Mouse (Mus musculus) limb, embryonic 14.5 days (tissue): Measurements from ENCODE around the gene Col7a1. TPM values are rescaled to one million over a fixed set of nuclear protein-coding genes. Genes with fewer than 3 reads are reported as not detected.

Source experiments
- ATAC-seq: fragments of 200-750 bp; cut with Nextera tagmentation; 2 replicates; pipeline ENCODE4 v1.8.0; 2017; ENCODE audit warnings: low read depth, moderate number of reproducible peaks, moderate TSS enrichment; ENCODE audit not compliant: low FRiP score
- DNase-seq: peaks from one replicate; pipeline ENCODE4 v3.0.0-alpha.2; 2015; ENCODE audit warnings: low spot score
- H3K27ac ChIP-seq: fragments of 300-500 bp; sonication (generic); replicated peaks from 2 replicates; pipeline ENCODE4 v1.5.1; 2014; ENCODE audit warnings: low read depth, mild to moderate bottlenecking, low read length, moderate library complexity, mixed read lengths
- H3K27me3 ChIP-seq: fragments of 300-500 bp; sonication (generic); 2 replicates; pipeline ENCODE4 v1.6.1; 2014; ENCODE audit warnings: low read length, mixed read lengths; ENCODE audit not compliant: control insufficient read depth, insufficient read depth
- H3K36me3 ChIP-seq: fragments of 300-500 bp; sonication (generic); 2 replicates; pipeline ENCODE4 v1.6.1; 2014; ENCODE audit warnings: mild to moderate bottlenecking, low read length, moderate library complexity, mixed read lengths; ENCODE audit not compliant: control insufficient read depth, insufficient read depth
- H3K4me1 ChIP-seq: fragments of 300-500 bp; sonication (generic); 2 replicates; pipeline ENCODE4 v1.6.1; 2014; ENCODE audit warnings: antibody characterized with exemption, low read length, mixed read lengths; ENCODE audit not compliant: control insufficient read depth, insufficient read depth
- H3K4me2 ChIP-seq: fragments of 300-500 bp; sonication (generic); replicated peaks from 2 replicates; pipeline ENCODE4 v1.6.1; 2014; ENCODE audit warnings: low read depth, mild to moderate bottlenecking, low read length, moderate library complexity; ENCODE audit not compliant: severe bottlenecking
- H3K4me3 ChIP-seq: fragments of 300-500 bp; sonication (generic); replicated peaks from 2 replicates; pipeline ENCODE4 v1.5.1; 2014; ENCODE audit warnings: low read length
- H3K9ac ChIP-seq: fragments of 300-500 bp; sonication (generic); 2 replicates; pipeline ENCODE4 v1.6.1; 2014; ENCODE audit warnings: mild to moderate bottlenecking, low read depth, low read length, moderate library complexity; ENCODE audit not compliant: severe bottlenecking
- H3K9me3 ChIP-seq: fragments of 300-500 bp; sonication (generic); 2 replicates; pipeline ENCODE4 v1.6.1; 2016; ENCODE audit warnings: low read length; ENCODE audit not compliant: control insufficient read depth
- POLR2A ChIP-seq: fragments of 200-500 bp; IDR thresholded peaks from 2 replicates; pipeline ENCODE4 v1.8.0; 2012; ENCODE audit warnings: inconsistent platforms, mild to moderate bottlenecking, moderate library complexity, borderline replicate concordance; ENCODE audit not compliant: insufficient read depth, insufficient read length; ENCODE audit errors: extremely low read depth
- WGBS: fragments of 180-500 bp; shearing (Covaris S2); extraction: QIAGEN DNeasy Blood & Tissue Kit; methylation state at CpG from one replicate; pipeline ENCODE4 v1.1.7; 2014; 5-methylcytosine and 5-hydroxymethylcytosine counted together
- polyA plus RNA-seq, 2 experiments: library from polyadenylated mRNA; depleted of rRNA in 1 of 2; stranded (reverse) in 1 of 2; unstranded in 1 of 2; fragments of >200 nt; fragmentation: Nextera tagmentation in 1 of 2; extraction: Ambion mirVana in 1 of 2; gene quantifications; 2 replicates each; pipeline versions ENCODE4 v1.2.1 to v1.2.3; 2012 to 2014

Col7a1 gene
- polyA plus RNA-seq, 2 experiments = 25.9 to 44.6 TPM

DNA sequence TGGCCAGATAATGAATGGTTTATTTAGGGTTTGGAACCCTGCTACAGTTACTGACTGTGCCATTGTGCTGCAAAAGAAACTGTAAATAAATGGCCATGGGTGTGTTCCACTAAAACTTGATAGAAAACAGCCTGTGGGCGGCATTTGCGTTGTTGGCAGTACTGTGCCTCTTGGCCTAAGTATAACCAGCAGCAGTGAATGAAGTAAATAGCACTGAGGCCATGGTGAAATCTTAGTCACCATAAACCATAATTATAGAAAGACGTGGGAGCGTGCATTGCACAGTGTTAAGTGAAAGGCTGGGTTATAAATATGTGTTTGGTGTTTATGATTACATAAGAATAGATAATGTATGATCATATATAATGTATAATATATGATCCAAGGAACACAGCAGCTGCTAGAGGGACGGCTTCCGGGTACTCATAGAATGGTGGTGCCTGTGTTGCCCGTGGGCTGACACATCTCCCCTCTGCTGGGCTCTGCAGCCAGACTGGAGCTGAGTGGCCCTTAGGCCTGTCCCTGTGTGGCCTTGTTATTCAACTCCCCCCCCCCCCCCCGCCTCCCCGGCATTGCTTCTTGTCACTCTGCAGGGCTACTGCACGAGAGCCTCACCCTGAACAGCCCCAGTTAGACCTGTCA, 55.7 kb downstream of the Col7a1 start:
- H3K9ac ChIP-seq = no peak overlapping the region
- no peak overlapping the region for H3K4me2 ChIP-seq
- no peak for TF ChIP-seq POLR2A
- no peaks in the 10 kb centered on the region for H3K27me3 ChIP-seq
- 56% methylated on average over 9 of the region's 10 CpGs for WGBS
- H3K36me3 ChIP-seq = peaks cover 25% of the 10 kb centered on the region
- H3K27ac ChIP-seq = no peak overlapping the region
- ATAC-seq = no peak
- no peak for DNase-seq
- no peaks in the 10 kb centered on the region for H3K4me1 ChIP-seq
- H3K9me3 ChIP-seq = no peaks in the 10 kb centered on the region
- no peak overlapping the region for H3K4me3 ChIP-seq

GRCm38 (mm10) chr9:109009636-109010315, 56.4 kb downstream of the Col7a1 start:
- H3K9ac ChIP-seq = 0 out of 2 replicates have a peak overlapping the region, but pooled peaks have one; percentile 12
- DNase-seq = peak; percentile 24

DNA sequence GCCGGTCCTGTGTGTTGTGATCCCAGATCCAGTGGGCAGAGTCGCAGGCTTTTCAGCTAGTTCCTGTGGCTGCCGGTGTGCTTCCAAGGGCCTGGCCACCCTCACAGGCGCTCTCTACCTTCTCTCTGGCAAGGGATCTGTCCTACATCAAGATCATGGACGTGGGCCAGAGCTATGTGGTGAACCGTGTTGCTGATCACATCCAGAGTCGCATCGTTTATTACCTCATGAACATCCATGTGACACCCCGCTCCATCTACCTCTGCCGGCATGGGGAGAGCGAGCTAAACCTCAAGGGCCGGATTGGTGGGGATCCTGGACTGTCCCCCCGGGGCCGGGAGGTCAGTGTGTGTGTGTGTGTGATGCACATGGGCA, 56.9 kb downstream of the Col7a1 start:
- 70% methylated on average over 14 of the region's 14 CpGs for WGBS
- no peaks in the 10 kb centered on the region for H3K9me3 ChIP-seq
- H3K27me3 ChIP-seq = no peaks in the 10 kb centered on the region
- DNase-seq (no peak), ATAC-seq (peak; percentile 11; the same call in 1 of the 2 replicates)
- peaks cover 25% of the 10 kb centered on the region for H3K36me3 ChIP-seq
- no peak for TF ChIP-seq POLR2A
- no peak overlapping the region for H3K27ac ChIP-seq
- no peaks in the 10 kb centered on the region for H3K4me1 ChIP-seq
- H3K9ac ChIP-seq = 0 out of 2 replicates have a peak overlapping the region, but pooled peaks have one; percentile 12
- no peak overlapping the region for H3K4me3 ChIP-seq
- H3K4me2 ChIP-seq = no peak overlapping the region

More at GRCm38 (mm10) chr9:109009636-109010315, 56.4 kb downstream of the Col7a1 start:
- Histone ChIP-seq H3K4me2 (no peak overlapping the region), H3K4me3 (no peak overlapping the region), H3K9me3 (no peaks in the 10 kb centered on the region), H3K27me3 (no peaks in the 10 kb centered on the region), H3K27ac (no peak overlapping the region), H3K36me3 (peaks cover 25% of the 10 kb centered on the region), H3K4me1 (no peaks in the 10 kb centered on the region)
- TF ChIP-seq POLR2A = no peak
- 37% methylated on average over 17 of the region's 17 CpGs for WGBS
- ATAC-seq = peak; percentile 45

GRCm38 (mm10) chr9:109015397-109015796, 62.0 kb downstream of the Col7a1 start:
- DNase-seq (no peak), ATAC-seq (no peak)
- no peak overlapping the region for H3K4me2 ChIP-seq
- no peaks in the 10 kb centered on the region for H3K9me3 ChIP-seq
- H3K4me1 ChIP-seq = no peaks in the 10 kb centered on the region
- H3K9ac ChIP-seq = no peak overlapping the region
- H3K27me3 ChIP-seq = no peaks in the 10 kb centered on the region
- no peak overlapping the region for H3K4me3 ChIP-seq
- peaks cover 15% of the 10 kb centered on the region for H3K36me3 ChIP-seq
- 45% methylated on average over 8 of the region's 8 CpGs for WGBS
- TF ChIP-seq POLR2A = no peak
- no peak overlapping the region for H3K27ac ChIP-seq

GRCm38 (mm10) chr9:109016973-109017604, 63.7 kb downstream of the Col7a1 start:
- Histone ChIP-seq H3K27me3 (no peaks in the 10 kb centered on the region), H3K9ac (no peak overlapping the region), H3K4me3 (no peak overlapping the region), H3K9me3 (no peaks in the 10 kb centered on the region), H3K4me1 (no peaks in the 10 kb centered on the region), H3K27ac (no peak overlapping the region), H3K4me2 (no peak overlapping the region), H3K36me3 (peaks cover 4% of the 10 kb centered on the region; the same call in 1 of the 2 replicates)
- WGBS = 51% methylated on average over 11 of the region's 11 CpGs
- no peak for TF ChIP-seq POLR2A
- no peak for DNase-seq
- no peak for ATAC-seq
